Mouse (Mus musculus): ENCODE data around the gene Gm17304. TPM values are rescaled to one million over a fixed set of nuclear protein-coding genes. Genes with fewer than 3 reads are reported as not detected.

Gm17304 gene
- total RNA-seq, 2 experiments from 2014 or later, result not detected

DNA sequence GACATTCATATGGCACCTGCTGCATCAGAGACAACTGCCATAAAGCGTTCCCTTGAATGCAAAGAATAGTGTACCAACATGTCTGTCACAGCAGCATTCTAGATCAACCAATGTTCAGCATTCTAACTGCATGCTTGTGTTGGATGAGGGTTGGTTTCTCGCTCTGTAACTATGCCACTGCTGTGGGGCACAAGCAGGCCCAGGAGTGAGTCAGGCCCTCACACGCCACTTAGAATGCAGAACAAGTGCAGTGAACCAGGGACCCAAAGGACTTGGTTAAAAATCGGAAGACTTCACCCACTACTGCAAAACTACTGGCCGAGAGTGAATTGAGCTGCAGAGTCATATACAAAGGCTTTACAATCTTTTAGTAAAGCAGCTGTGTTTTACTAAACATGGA lies 13.3 kb downstream of the Gm17304 start:
- no peak for DNase-seq (ENCODE audit: low spot score in 2 of 2)

DNA sequence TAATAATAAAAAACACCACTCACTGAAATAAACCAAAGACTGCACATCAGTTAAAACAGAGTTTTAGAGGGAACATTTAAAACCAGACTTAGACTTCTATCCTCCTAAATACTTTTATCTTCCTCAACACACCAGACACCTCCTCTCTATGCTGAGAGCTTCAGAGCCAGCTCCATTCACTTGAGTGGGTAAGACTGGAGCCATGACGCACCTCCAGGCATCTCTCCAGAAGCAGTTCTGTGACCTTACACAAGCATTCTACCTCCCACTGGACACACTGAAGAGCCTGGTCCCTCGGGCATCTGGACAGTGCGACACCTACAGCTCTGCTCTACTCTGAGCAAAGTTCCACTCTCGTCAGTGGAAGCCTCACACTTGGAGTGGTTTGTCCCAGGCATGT lies 14.4 kb downstream of the Gm17304 start:
- no peak for DNase-seq (ENCODE audit: low spot score in 2 of 2)

DNA sequence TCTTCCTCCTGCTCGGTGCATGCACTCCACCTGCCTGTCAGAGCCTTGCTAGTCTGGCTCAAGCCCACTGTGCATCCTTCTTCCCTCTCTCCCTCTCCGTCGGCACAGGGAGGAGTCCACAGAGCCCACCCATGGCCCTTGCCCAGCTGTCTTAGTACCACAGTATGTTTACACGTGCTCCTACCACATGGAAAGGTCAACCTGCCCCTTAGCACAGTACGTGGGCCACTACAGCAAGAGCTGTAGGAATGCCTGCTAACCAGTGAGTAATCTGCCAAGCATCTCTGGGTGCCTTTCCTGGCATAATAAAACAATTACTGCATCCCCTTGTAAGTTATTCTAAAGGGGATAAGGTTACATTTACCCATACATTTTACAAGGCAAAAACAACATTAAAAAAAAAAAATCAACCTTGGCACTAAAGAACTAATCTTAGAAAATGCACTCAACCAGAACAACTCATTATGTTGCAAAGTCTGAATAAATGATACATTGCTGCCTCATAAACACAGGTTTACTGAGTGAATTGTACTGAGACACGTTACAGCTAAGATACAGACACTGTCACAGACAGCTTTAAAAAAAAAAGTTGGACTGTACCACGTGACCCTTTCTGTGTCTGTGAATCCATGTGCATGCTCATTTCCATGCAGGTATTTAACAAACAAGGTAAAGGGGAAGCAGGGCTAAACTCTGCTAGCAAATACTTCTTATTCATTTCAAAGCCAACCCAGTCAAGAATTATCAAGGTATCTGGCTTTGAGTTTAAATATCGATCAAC lies 19.7 kb downstream of the Gm17304 start:
- no peak for DNase-seq (ENCODE audit: low spot score in 2 of 2)

DNA sequence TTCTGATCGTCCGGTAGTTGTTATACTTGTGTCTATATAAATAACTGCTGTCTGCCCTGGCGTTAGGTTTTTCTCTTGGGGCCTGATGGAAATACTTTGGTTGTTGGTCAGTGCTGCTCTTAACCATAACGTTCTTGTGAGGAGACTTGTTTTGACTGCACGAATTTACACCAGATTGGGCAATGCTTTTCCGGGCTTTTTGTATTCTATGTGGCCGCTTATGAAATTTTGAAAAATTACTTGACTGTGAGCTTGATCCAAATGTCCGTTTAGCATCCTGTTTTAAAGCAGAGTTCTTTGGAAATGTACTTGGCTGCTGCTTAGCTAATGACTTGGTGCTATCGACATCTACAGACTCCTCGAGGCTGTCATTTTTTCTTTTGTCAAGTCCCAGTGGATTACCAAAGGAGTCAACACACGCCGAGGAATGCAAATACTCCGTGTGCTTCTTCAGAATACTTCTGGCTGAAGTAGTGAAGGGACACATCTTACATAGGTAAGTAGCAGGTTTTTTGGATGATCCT lies 27.6 kb downstream of the Gm17304 start:
- DNase-seq (ENCODE audit: low spot score in 2 of 2), result no peak

- DNase-seq (ENCODE audit: low spot score in 2 of 2), result no peak
Observed at GRCm38 (mm10) chr5:106639627-106640026, 30.7 kb downstream of the Gm17304 start.

DNA sequence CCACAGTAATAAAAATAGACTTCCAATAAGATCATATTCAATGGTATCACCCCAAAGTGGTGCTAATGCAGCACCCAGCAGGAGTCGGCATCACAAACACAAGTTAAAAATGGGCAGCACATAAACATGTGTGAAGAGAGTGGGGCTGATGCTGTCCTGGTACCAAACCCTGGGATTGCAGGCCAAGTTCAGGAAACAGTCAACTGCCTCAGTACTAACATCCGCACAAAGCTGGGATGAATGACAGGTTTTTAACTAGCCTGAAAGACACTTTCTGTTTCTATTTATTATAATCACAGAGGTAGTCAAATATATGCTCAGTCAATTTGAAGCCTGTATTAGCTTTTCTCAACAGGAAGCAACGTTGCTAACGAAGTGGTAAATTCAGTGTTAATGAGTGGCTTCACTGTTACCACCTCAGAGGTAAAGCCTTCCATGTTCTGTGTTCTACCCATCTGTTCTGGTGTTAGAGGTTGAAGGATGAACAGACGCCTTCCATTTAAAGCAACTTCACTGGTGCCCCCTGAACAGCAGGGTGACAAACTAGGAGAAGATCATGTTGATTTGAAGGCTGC lies 31.4 kb downstream of the Gm17304 start:
- no peak for DNase-seq (ENCODE audit: low spot score in 2 of 2)

- DNase-seq (ENCODE audit: low spot score in 2 of 2), result no peak
Observed at GRCm38 (mm10) chr5:106641876-106642275, 33.0 kb downstream of the Gm17304 start.

DNA sequence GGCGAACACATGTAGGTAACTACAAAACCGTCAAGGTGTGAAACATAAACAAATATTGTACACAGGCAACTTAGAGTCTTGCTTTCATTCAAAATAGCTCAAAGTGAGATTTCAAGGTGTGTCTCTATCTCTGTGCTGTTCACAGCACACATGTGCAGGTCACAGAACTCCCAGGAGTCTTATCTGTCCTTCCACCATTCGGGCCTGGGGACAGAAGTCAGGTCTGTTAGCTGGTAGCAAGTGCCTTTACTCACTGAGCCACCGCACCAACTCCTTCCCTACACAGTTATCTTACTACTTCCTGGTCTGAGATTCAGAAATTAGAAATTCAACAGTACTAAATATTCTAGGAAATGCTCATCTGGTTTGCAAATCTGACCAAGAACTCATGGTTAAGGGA lies 34.5 kb downstream of the Gm17304 start:
- DNase-seq (ENCODE audit: low spot score in 2 of 2), result no peak

- no peak for DNase-seq (ENCODE audit: low spot score in 2 of 2)
Observed at GRCm38 (mm10) chr5:106649441-106649840, 40.5 kb downstream of the Gm17304 start.

DNA sequence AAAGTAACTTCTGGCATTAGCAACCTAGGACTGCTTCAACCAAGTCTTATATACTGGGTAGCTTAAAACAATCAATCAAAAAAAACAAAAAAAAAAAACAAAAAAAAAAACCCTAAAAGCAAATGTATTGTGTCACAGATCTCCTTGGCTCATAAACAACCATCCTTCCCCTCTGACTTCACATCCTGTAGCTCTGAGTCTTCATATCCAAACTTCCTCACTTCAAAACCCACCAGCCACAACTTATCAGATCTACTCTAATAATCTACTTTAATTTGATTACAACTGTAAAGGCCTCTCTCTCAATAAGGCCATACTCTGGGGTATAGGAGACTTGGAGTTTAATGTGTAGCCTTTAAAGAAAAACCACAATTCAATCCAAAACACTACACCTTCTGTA lies 41.1 kb downstream of the Gm17304 start:
- no peak for DNase-seq (ENCODE audit: low spot score in 2 of 2)

- DNase-seq (ENCODE audit: low spot score in 2 of 2), result no peak
Observed at GRCm38 (mm10) chr5:106652220-106652753, 43.4 kb downstream of the Gm17304 start.

GRCm38 (mm10) chr5:106652790-106653328 lies 44.0 kb downstream of the Gm17304 start:
- no peak for DNase-seq (ENCODE audit: low spot score in 2 of 2)

Other genes with a start within 250 kb of the Gm17304 start
- under 1 TPM in 1 of 2 experiments, not detected in 1; 0.12 TPM for gene Barhl2, start 150.9 kb upstream of the Gm17304 start, total RNA-seq (2021)
- 100 to 1,000 TPM; 105 to 110 TPM for gene Zfp644, start 88.2 kb downstream of the Gm17304 start, total RNA-seq (2021)

Data from layer of hippocampus, adult 18-20 months (tissue).